Mouse (Mus musculus): ENCODE data around the gene BC051142.
"Not testable (repeated sequence)": the region's sequence is repeated elsewhere in the genome, so short reads cannot be mapped to it uniquely, and the experiment has no call there.

BC051142 gene

GRCm38 (mm10) chr17:34398058-34398710 lies 436 bp upstream of the BC051142 start:
- DNase-seq (ENCODE audit: low spot score), result peak; percentile 91

GRCm38 (mm10) chr17:34399394-34399715 lies 735 bp downstream of the BC051142 start:
- DNase-seq (ENCODE audit: low spot score), result no peak

GRCm38 (mm10) chr17:34411117-34411516 lies 12.5 kb downstream of the BC051142 start:
- DNase-seq (ENCODE audit: low spot score), result peak; percentile 86

- DNase-seq (ENCODE audit: low spot score), result no peak
Measured at GRCm38 (mm10) chr17:34420014-34420413, 21.4 kb downstream of the BC051142 start.

- no peak for DNase-seq (ENCODE audit: low spot score)
Measured at GRCm38 (mm10) chr17:34427597-34427996, 29.0 kb downstream of the BC051142 start.

- no peak for DNase-seq (ENCODE audit: low spot score)
Measured at GRCm38 (mm10) chr17:34437120-34437519, 38.5 kb downstream of the BC051142 start.

GRCm38 (mm10) chr17:34437606-34438005 lies 39.0 kb downstream of the BC051142 start:
- no peak for DNase-seq (ENCODE audit: low spot score)

- no peak for DNase-seq (ENCODE audit: low spot score)
Measured at GRCm38 (mm10) chr17:34438588-34438987, 40.0 kb downstream of the BC051142 start.

GRCm38 (mm10) chr17:34439795-34440194 lies 41.2 kb downstream of the BC051142 start:
- peak; percentile 20 for DNase-seq (ENCODE audit: low spot score)

GRCm38 (mm10) chr17:34441990-34442389 lies 43.4 kb downstream of the BC051142 start:
- DNase-seq (ENCODE audit: low spot score), result no peak

GRCm38 (mm10) chr17:34448473-34449041 lies 49.9 kb downstream of the BC051142 start:
- DNase-seq (ENCODE audit: low spot score), result no peak

- no peak for DNase-seq (ENCODE audit: low spot score)
Measured at GRCm38 (mm10) chr17:34457668-34458067, 59.0 kb downstream of the BC051142 start.

GRCm38 (mm10) chr17:34459255-34459654 lies 60.6 kb downstream of the BC051142 start:
- no peak for DNase-seq (ENCODE audit: low spot score)

GRCm38 (mm10) chr17:34465906-34466305 lies 67.3 kb downstream of the BC051142 start:
- DNase-seq (ENCODE audit: low spot score), result not testable (repeated sequence)

GRCm38 (mm10) chr17:34470491-34470890 lies 71.9 kb downstream of the BC051142 start:
- no peak for DNase-seq (ENCODE audit: low spot score)

- no peak for DNase-seq (ENCODE audit: low spot score)
Measured at GRCm38 (mm10) chr17:34475060-34475459, 76.4 kb downstream of the BC051142 start.

- DNase-seq (ENCODE audit: low spot score), result no peak
Measured at GRCm38 (mm10) chr17:34476427-34476826, 77.8 kb downstream of the BC051142 start.

GRCm38 (mm10) chr17:34477238-34478013 lies 78.8 kb downstream of the BC051142 start, which contains the start of gene Btnl4:
Btnl4 (minus strand) TSS chr17:34477318.
- not testable (repeated sequence) for DNase-seq (ENCODE audit: low spot score)

GRCm38 (mm10) chr17:34492796-34493195 lies 94.2 kb downstream of the BC051142 start:
- DNase-seq (ENCODE audit: low spot score), result no peak

GRCm38 (mm10) chr17:34495156-34495555 lies 96.5 kb downstream of the BC051142 start:
- not testable (repeated sequence) for DNase-seq (ENCODE audit: low spot score)

- no peak for DNase-seq (ENCODE audit: low spot score)
Measured at GRCm38 (mm10) chr17:34496539-34496938, 97.9 kb downstream of the BC051142 start.

GRCm38 (mm10) chr17:34497319-34497718 lies 98.7 kb downstream of the BC051142 start:
- not testable (repeated sequence) for DNase-seq (ENCODE audit: low spot score)

- DNase-seq (ENCODE audit: low spot score), result not testable (repeated sequence)
Measured at GRCm38 (mm10) chr17:34497726-34498125, 99.1 kb downstream of the BC051142 start.
